Mouse (Mus musculus) MEL (cell line): ENCODE measurements at regions not wholly inside any gene's neighbourhood (a gene's known extent, or its start where the extent isn't known, plus 50 kb on each side); places are given as distances from the start of the nearest gene placed in this dataset.

Experiments used
- DNase-seq: peaks from one replicate; pipeline ENCODE4 v3.0.0; 2011; ENCODE audit warnings: low read depth, low spot score
- H3K27ac ChIP-seq: 2 replicates; pipeline ENCODE4 v1.5.1; 2012; ENCODE audit warnings: low read depth, mild to moderate bottlenecking, control low read depth, low read length, moderate library complexity; ENCODE audit not compliant: control insufficient read depth
- H3K27me3 ChIP-seq, 2 experiments: fragments of 150-350 bp in 1 of 2; sonication (generic) in 1 of 2; 2 replicates each; pipeline ENCODE4 v1.6.1; 2012; ENCODE audit warnings: low read length in 2 of 2, mild to moderate bottlenecking in 2 of 2, improper control_type of control experiment in 1 of 2, moderate library complexity in 1 of 2; ENCODE audit not compliant: insufficient read depth in 2 of 2, control insufficient read depth in 1 of 2
- H3K36me3 ChIP-seq, 2 experiments: 2 replicates each; pipeline ENCODE4 v1.6.1; 2012 to 2014; ENCODE audit warnings: low read length in 2 of 2, improper control_type of control experiment in 1 of 2, inconsistent platforms in 1 of 2, mild to moderate bottlenecking in 1 of 2; ENCODE audit not compliant: insufficient read depth in 2 of 2, control insufficient read depth in 1 of 2
- H3K4me1 ChIP-seq, 2 experiments: fragments of 150-350 bp in 1 of 2; sonication (generic) in 1 of 2; 2 replicates each; pipeline ENCODE4 v1.6.1; 2012; ENCODE audit warnings: low read length in 2 of 2, improper control_type of control experiment in 1 of 2, mild to moderate bottlenecking in 1 of 2; ENCODE audit not compliant: insufficient read depth in 2 of 2, control insufficient read depth in 1 of 2
- H3K4me3 ChIP-seq, 2 experiments: fragments of 150-350 bp in 1 of 2; sonication (generic) in 1 of 2; 2 replicates each; pipeline ENCODE4 v1.5.1; 2012; ENCODE audit warnings: low read depth in 2 of 2, low read length in 2 of 2, mild to moderate bottlenecking in 2 of 2, moderate library complexity in 2 of 2, control low read depth in 1 of 2, improper control_type of control experiment in 1 of 2; ENCODE audit not compliant: control insufficient read depth in 1 of 2, insufficient read depth in 1 of 2
- H3K79me2 ChIP-seq: 2 replicates; pipeline ENCODE4 v1.6.1; 2012; ENCODE audit warnings: mild to moderate bottlenecking, low read length, moderate library complexity; ENCODE audit not compliant: control insufficient read depth, poor library complexity, insufficient read depth
- H3K9ac ChIP-seq: 2 replicates; pipeline ENCODE4 v1.6.1; 2012; ENCODE audit warnings: low read depth, mild to moderate bottlenecking, control low read depth, low read length, moderate library complexity; ENCODE audit not compliant: control insufficient read depth, poor library complexity, severe bottlenecking
- H3K9me3 ChIP-seq: fragments of 150-350 bp; sonication (generic); replicated peaks from 2 replicates; pipeline ENCODE4 v1.6.1; 2012; ENCODE audit warnings: mild to moderate bottlenecking, low read length, improper control_type of control experiment, moderate library complexity; ENCODE audit not compliant: insufficient read depth
- CTCF ChIP-seq, 3 experiments: IDR thresholded peaks in 2 of 3; conservative IDR thresholded peaks in 1 of 3; 2 replicates each; pipeline ENCODE4 v1.5.1; 2011 to 2012; ENCODE audit warnings: low read length in 3 of 3, low read depth in 2 of 3, mild to moderate bottlenecking in 2 of 3, improper control_type of control experiment in 1 of 3, inconsistent platforms in 1 of 3, mixed read lengths in 1 of 3, moderate library complexity in 1 of 3; ENCODE audit not compliant: control insufficient read depth in 1 of 3, insufficient read depth in 1 of 3, poor library complexity in 1 of 3, severe bottlenecking in 1 of 3
- EP300 ChIP-seq, 2 experiments: IDR thresholded peaks; 2 replicates each; pipeline ENCODE4 v1.6.1; 2011; ENCODE audit warnings: improper control_type of control experiment in 2 of 2, low read length in 2 of 2, low read depth in 1 of 2, mild to moderate bottlenecking in 1 of 2
- KAT2A ChIP-seq: conservative IDR thresholded peaks from 2 replicates; pipeline ENCODE4 v1.6.1; 2012; ENCODE audit warnings: low read depth, low read length, improper control_type of control experiment, inconsistent platforms
- MAX ChIP-seq: IDR thresholded peaks from 2 replicates; pipeline ENCODE4 v1.6.1; 2011; ENCODE audit warnings: low read length, improper control_type of control experiment
- NELFE ChIP-seq: IDR thresholded peaks from 2 replicates; pipeline ENCODE4 v1.6.1; 2011; ENCODE audit warnings: low read depth, low read length, improper control_type of control experiment
- POLR2AphosphoS5 ChIP-seq: IDR thresholded peaks from 2 replicates; pipeline ENCODE4 v1.6.1; 2012; ENCODE audit warnings: low read depth, borderline replicate concordance, mild to moderate bottlenecking, inconsistent platforms, low read length, moderate library complexity, mixed read lengths
- RAD21 ChIP-seq: IDR thresholded peaks from 2 replicates; pipeline ENCODE4 v1.6.1; 2011; ENCODE audit warnings: mild to moderate bottlenecking, low read depth, low read length, improper control_type of control experiment
- SMC3 ChIP-seq: IDR thresholded peaks from 2 replicates; pipeline ENCODE4 v1.6.1; 2011; ENCODE audit warnings: low read depth, low read length, improper control_type of control experiment

- Histone ChIP-seq H3K9ac (no peak overlapping the region), H3K27me3 (peaks cover 0 to 2% of the 10 kb centered on the region in 2 experiments; a peak in 1 of 4 replicates), H3K27ac (no peak overlapping the region), H3K4me1 (no peaks in the 10 kb centered on the region), H3K36me3 (no peaks in the 10 kb centered on the region)
- peak; percentile 54 for DNase-seq
- no peak for TF ChIP-seq POLR2AphosphoS5
- TF ChIP-seq RAD21: peak; percentile 32
- TF ChIP-seq SMC3: peak; percentile 54
- TF ChIP-seq CTCF (IDR thresholded peaks at IDR 0.05 in 2 of 3, conservative IDR thresholded peaks at IDR 0.05 in 1 of 3; ENCODE audit: control insufficient read depth in 1 of 3, insufficient read depth in 1 of 3, low read depth in 2 of 3, low read length in 3 of 3, poor library complexity in 1 of 3, severe bottlenecking in 1 of 3): peak; percentile 19 to 53 (median 44); a peak in 3 of 6 replicates
- TF ChIP-seq, all 39 proteins: peak for 3
- H3K79me2 ChIP-seq: no peaks in the 10 kb centered on the region
- H3K9me3 ChIP-seq: no peaks in the 10 kb centered on the region
- no peak overlapping the region for H3K4me3 ChIP-seq
Measured at GRCm38 (mm10) chr4:24249243-24249970, 246.8 kb upstream of the Mms22l start.

- no peaks in the 10 kb centered on the region for H3K36me3 ChIP-seq
- DNase-seq: peak; percentile 11
- H3K27me3 ChIP-seq: no peaks in the 10 kb centered on the region
- H3K9ac ChIP-seq: no peak overlapping the region
- H3K4me1 ChIP-seq: no peaks in the 10 kb centered on the region
- H3K9me3 ChIP-seq: no peaks in the 10 kb centered on the region
- peak in 2 of 3 experiments; percentile 10 to 51; a peak in 2 of 6 replicates for TF ChIP-seq CTCF (IDR thresholded peaks at IDR 0.05 in 2 of 3, conservative IDR thresholded peaks at IDR 0.05 in 1 of 3; ENCODE audit: control insufficient read depth in 1 of 3, insufficient read depth in 1 of 3, low read depth in 2 of 3, low read length in 3 of 3, poor library complexity in 1 of 3, severe bottlenecking in 1 of 3)
- TF ChIP-seq SMC3: peak; percentile 62
- no peak for TF ChIP-seq KAT2A
- no peak for TF ChIP-seq NELFE
- TF ChIP-seq MAX: no peak
- TF ChIP-seq RAD21: peak; percentile 44
- no peak for TF ChIP-seq EP300 (IDR thresholded peaks at IDR 0.05; ENCODE audit: low read depth in 1 of 2, low read length in 2 of 2)
- H3K27ac ChIP-seq: no peak overlapping the region
- H3K79me2 ChIP-seq: no peaks in the 10 kb centered on the region
- H3K4me3 ChIP-seq: no peak overlapping the region
Measured at GRCm38 (mm10) chr4:24278154-24278553, 218.1 kb upstream of the Mms22l start.
